Mouse (Mus musculus): ENCODE results near the gene Zzef1. TPM values are rescaled to one million over a fixed set of nuclear protein-coding genes. Genes with fewer than 3 reads are reported as not detected.

The Zzef1 gene
- polyA plus RNA-seq, 1 experiment: 18.3 TPM

GRCm38 (mm10) chr11:72908391-72908790, 112.4 kb downstream of the Zzef1 start:
- DNase-seq (ENCODE audit: low spot score): no peak

DNA sequence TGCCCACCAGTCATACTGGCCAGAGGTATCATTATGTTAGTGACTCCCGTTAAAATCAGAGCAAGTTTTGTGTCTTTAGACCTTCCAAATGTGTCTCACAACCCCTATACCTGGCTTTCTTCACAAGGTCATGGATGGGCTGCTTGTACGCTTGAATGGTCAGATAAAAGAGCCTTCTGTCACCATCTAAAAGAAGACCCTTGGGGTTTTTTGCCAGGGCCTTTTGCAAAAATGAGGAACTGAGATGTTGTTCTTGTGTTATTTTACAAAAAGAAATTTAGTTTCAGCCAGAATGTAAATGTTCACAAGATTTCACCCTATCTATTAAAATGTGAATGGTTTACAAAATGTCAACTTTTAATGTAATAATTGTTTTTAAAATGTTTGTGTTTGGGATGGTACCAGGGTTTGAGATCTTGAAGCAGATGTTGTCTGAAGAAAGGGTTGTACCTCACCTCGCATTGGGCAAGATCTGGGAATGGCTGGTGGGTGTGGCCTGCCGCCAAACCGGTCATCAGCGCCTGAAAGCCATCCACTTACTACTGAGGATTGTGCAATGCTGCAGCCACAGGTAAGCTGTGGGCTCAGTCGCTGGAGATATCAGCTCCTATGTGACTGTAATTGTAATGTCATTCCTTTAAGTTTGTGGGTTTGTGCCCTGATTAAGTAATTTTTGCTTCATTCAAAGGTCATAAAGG, 121.4 kb downstream of the Zzef1 start:
- no peak for DNase-seq (ENCODE audit: low spot score)

GRCm38 (mm10) chr11:72923116-72923515, 127.1 kb downstream of the Zzef1 start:
- DNase-seq (ENCODE audit: low spot score): no peak

GRCm38 (mm10) chr11:72924458-72924857, 128.4 kb downstream of the Zzef1 start:
- DNase-seq (ENCODE audit: low spot score): no peak

DNA sequence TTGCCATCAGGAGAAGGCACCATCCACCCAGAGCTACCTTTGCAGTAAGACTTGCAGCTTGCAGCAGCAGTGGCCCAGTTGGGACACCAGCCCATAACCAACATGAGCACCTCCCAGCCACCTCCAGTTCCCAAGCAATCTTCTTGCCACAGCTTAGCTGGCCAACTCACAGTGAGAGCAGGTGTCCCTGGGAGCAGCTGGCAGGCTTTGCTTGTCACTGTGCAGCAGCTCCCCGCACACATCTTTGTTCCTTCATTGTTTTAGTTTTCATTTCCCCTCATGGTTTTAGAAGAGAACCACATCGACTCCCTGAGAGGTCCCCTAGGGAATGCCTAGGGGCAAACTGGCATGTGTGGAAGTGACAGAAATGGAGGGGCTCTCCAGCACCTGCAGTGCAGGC, 129.0 kb downstream of the Zzef1 start:
- no peak for DNase-seq (ENCODE audit: low spot score)

DNA sequence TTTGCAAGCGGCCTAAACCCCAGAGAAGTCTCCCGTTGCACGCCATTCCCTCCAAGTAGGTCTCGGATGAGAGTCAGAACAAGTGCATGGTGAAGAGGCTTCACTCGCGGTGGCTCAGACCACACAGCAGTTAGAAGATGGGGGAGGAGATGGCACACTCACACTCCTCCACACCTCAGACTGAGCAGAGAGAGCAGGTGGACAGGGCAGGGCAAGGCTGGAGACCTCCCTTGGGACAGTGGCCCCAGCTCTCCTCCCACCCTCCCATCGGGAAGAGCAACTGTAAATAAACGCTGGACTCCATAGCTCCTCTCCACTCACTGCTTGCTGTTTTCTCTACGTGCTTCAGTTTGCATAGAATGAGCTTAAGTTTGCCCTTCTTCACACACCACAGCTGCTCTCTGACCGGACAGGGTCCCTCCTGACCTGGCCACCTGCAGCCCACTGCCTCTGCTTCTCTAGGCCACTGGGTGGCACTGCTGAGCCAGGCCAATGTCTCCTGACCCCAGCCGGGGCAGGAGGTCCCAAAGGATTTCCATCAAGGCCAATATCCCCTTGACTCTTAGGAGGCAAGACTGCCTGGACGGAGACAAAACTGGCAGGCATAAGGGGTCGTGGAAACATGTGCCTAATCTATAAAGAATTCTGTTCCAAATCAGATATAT, 130.3 kb downstream of the Zzef1 start:
- DNase-seq (ENCODE audit: low spot score): no peak

GRCm38 (mm10) chr11:72928516-72928915, 132.5 kb downstream of the Zzef1 start:
- DNase-seq (ENCODE audit: low spot score): no peak

DNA sequence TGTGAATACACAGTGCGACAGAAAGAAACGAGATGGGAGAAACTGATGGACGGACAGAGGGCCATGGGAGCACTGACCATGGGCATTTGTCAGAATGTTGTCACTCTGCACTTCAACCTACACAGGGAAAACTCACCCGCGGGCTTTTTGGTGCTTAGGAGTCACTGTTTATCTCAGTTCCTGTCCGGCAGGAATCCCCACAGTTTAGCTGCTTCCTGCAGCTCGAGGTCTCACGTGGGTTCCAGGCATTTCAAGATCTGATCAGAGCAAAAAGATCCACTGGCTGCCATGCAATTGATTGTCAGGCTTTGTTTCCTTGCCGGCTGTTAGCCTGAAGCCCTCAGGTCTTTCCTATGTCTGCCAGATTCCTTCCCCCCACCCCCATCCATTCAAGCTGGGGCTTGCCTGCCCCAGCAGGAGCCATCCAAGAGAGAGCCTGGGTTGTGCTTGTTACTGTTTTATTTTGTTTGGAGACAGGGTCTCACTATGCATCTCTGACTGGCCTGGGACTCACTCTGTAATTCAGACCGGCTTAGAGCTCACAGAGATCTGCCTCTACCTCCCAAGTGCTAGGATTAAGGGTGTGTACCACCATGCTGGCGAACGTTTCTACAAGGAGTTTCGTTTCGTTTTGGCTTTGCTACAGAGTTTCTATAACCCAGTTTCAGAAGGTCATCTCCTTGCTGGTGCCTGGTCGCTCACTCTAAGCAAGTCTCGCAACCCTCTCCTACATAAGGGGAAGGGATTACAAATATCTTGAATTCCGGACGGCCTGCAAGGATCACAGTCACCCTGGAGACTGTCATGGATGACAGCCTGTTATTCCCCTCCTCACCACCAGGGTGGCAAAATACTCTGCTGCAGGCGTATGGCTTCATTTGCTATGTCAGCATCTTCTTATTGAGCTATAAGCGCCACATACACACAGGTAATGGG, 144.4 kb downstream of the Zzef1 start:
- DNase-seq (ENCODE audit: low spot score): no peak

GRCm38 (mm10) chr11:72944996-72945793, 149.2 kb downstream of the Zzef1 start:
- no peak for DNase-seq (ENCODE audit: low spot score)

- DNase-seq (ENCODE audit: low spot score): no peak
Measured at GRCm38 (mm10) chr11:72945875-72946559, 150.0 kb downstream of the Zzef1 start.

DNA sequence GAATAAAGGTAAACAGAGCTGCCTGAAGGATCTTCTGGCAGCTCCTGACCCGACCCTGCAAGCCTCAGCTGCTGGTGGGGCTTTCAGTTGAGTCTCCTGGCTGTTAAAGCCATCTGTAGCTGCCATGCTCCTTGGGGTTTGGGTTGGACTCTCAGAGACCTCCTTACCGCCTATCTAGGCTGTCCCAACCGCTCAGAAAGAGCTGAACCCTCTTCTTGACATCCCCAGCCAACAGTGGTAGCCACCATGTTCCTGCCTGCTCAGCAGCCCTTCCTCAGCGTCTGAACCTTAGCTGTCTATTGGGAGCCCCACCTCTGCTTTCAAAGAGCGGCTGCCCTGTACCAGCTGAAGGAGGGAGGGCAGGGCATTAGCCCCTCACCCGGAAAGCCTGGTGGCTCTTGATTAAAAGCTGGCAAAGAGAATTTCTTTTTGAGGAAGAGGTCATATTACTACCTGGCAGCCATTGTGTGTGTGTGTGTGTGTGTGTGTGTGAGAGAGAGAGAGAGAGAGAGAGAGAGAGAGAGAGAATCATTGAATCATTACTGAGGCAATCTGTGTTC, 150.6 kb downstream of the Zzef1 start:
- no peak for DNase-seq (ENCODE audit: low spot score)

GRCm38 (mm10) chr11:72947840-72948239, 151.8 kb downstream of the Zzef1 start:
- DNase-seq (ENCODE audit: low spot score): no peak

DNA sequence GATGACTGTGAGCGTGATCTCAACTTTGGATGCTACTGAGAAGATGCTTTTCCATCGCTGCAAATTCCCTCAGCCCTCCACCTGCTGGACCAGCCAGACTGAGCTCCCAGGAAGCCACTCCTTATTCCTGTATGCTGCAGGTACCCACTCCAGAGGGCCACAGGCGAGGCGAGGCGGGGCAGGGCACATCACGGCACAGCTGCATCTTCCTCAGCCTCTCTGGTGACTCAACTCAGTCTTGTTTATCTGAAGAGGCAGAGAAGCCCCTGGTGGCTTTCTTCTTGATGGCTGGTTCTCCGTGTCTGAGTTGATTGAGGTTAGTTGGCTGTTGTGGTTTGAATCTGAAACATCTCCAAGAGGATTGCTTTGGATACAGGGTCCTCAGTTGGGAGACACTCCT, 152.2 kb downstream of the Zzef1 start:
- no peak for DNase-seq (ENCODE audit: low spot score)

- no peak for DNase-seq (ENCODE audit: low spot score)
Measured at GRCm38 (mm10) chr11:72951137-72952000, 155.3 kb downstream of the Zzef1 start.

- DNase-seq (ENCODE audit: low spot score): no peak
Measured at GRCm38 (mm10) chr11:72952226-72952625, 156.2 kb downstream of the Zzef1 start.

DNA sequence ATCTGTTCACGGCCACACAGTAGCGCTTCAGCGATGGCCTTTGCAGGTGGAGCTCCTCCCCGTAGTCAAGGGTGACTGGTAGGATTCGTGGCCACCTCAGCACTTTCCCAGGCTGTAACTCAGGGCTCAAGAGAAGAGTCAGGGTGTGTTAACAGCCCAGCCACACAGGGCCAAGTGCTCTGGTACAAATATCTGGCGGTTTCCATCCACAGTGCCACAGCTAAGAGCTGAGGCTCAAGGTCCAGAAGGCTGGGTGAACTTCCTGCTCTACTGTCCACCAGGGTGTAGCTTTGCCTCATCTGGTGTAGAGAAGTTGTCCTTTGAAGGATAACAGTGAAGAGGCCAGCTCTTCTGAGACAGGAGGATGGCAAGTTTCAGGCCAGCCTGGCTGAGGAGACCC, 156.7 kb downstream of the Zzef1 start:
- no peak for DNase-seq (ENCODE audit: low spot score)

GRCm38 (mm10) chr11:72953116-72953439, 157.1 kb downstream of the Zzef1 start:
- no peak for DNase-seq (ENCODE audit: low spot score)

DNA sequence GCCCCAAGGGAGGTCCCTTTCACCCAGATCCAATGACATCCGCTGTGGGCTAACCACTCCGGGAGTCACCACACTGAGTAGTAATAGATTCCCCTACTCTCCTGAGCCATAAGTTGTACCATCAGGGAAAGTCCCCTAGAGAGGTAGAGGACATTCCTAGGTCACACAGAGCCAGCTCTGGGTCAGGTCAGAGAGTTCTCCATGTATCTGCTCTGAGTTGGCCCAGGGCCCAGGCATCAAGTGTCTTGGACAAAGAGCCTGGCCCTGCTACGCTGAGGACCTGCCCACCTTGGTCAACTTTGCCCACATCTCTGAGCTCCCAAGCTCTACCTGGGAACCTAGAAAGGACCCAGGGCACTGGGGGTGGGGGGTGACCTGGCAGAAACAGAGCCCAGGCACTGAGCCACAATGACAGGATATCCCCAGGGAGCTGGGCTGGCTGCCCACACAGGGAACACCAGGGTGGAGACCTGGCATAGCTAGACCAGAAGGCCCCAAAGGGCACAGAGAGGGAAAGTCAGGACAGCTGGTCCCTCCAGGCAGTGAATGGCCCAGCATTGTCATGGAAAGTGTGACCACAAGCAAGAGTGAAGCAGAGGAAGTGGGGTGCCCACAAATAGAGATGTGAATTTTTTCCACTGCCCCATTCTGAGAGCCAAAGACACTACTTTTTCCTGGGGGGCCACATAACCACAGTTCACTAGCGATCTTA, 157.6 kb downstream of the Zzef1 start:
- no peak for DNase-seq (ENCODE audit: low spot score)

- no peak for DNase-seq (ENCODE audit: low spot score)
Measured at GRCm38 (mm10) chr11:72954216-72954615, 158.2 kb downstream of the Zzef1 start.

All from urinary bladder, adult 2 months (tissue).